Mouse (Mus musculus) heart, embryonic 16.5 days (tissue): ENCODE data around the gene Usp47. TPM values are rescaled to one million over a fixed set of nuclear protein-coding genes. Genes with fewer than 3 reads are reported as not detected.
"Not testable (repeated sequence)": the region's sequence is repeated elsewhere in the genome, so short reads cannot be mapped to it uniquely, and the experiment has no call there.

Source experiments
- ATAC-seq: fragments of 200-750 bp; cut with Nextera tagmentation; replicated peaks from 2 replicates; pipeline ENCODE4 v1.8.0; 2017; ENCODE audit warnings: moderate number of reproducible peaks; ENCODE audit not compliant: insufficient read depth, low FRiP score; ENCODE audit errors: extremely low read depth
- H3K27ac ChIP-seq: fragments of 300-500 bp; sonication (generic); 2 replicates; pipeline ENCODE4 v1.5.1; 2014; ENCODE audit warnings: mild to moderate bottlenecking, low read length, control low read depth, moderate library complexity
- H3K27me3 ChIP-seq: fragments of 300-500 bp; sonication (generic); 2 replicates; pipeline ENCODE4 v1.6.1; 2014; ENCODE audit warnings: low read length, mixed read lengths; ENCODE audit not compliant: control insufficient read depth, insufficient read depth
- H3K36me3 ChIP-seq: fragments of 300-500 bp; sonication (generic); 2 replicates; pipeline ENCODE4 v1.6.1; 2014; ENCODE audit not compliant: control insufficient read depth, insufficient read depth
- H3K4me1 ChIP-seq: fragments of 300-500 bp; sonication (generic); 2 replicates; pipeline ENCODE4 v1.6.1; 2014; ENCODE audit warnings: low read length, mixed read lengths; ENCODE audit not compliant: control insufficient read depth, insufficient read depth
- H3K4me2 ChIP-seq: fragments of 300-500 bp; sonication (generic); 2 replicates; pipeline ENCODE4 v1.6.1; 2014; ENCODE audit warnings: low read depth, mild to moderate bottlenecking, control low read depth, low read length
- H3K4me3 ChIP-seq: fragments of 300-500 bp; sonication (generic); 2 replicates; pipeline ENCODE4 v1.5.1; 2014; ENCODE audit warnings: mild to moderate bottlenecking, control low read depth, low read length
- H3K9ac ChIP-seq: fragments of 300-500 bp; sonication (generic); 2 replicates; pipeline ENCODE4 v1.6.1; 2014; ENCODE audit warnings: low read length, control low read depth
- H3K9me3 ChIP-seq: fragments of 300-500 bp; sonication (generic); replicated peaks from 2 replicates; pipeline ENCODE4 v1.6.1; 2016; ENCODE audit warnings: low read length; ENCODE audit not compliant: control insufficient read depth
- WGBS: fragments of 180-500 bp; shearing (Covaris S2); extraction: QIAGEN DNeasy Blood & Tissue Kit; methylation state at CpG from one replicate; pipeline ENCODE4 v1.1.7; 2014; 5-methylcytosine and 5-hydroxymethylcytosine counted together
- polyA plus RNA-seq: library from polyadenylated mRNA; unstranded; fragments of >200 nt; fragmentation: Nextera tagmentation; extraction: Ambion mirVana; gene quantifications from 2 replicates; pipeline ENCODE4 v1.2.1, GENCODE M21; 2015

Usp47 gene
- polyA plus RNA-seq, 1 experiment from 2014 or later, result 56.4 TPM

GRCm38 (mm10) chr7:112094923-112095322 lies 71.6 kb downstream of the Usp47 start:
- WGBS, result 92% methylated on average over 4 of the region's 4 CpGs
- not testable (repeated sequence) for H3K4me3 ChIP-seq
- H3K36me3 ChIP-seq, result peaks cover 52% of the 10 kb centered on the region

GRCm38 (mm10) chr7:112100887-112101286 lies 77.6 kb downstream of the Usp47 start:
- no peak overlapping the region for H3K27ac ChIP-seq
- H3K27me3 ChIP-seq, result no peaks in the 10 kb centered on the region
- no peak overlapping the region for H3K4me3 ChIP-seq
- no peak overlapping the region for H3K9ac ChIP-seq
- H3K36me3 ChIP-seq, result peaks cover 51% of the 10 kb centered on the region
- no peaks in the 10 kb centered on the region for H3K9me3 ChIP-seq
- no peak overlapping the region for H3K4me2 ChIP-seq
- H3K4me1 ChIP-seq, result no peaks in the 10 kb centered on the region
- no peak for ATAC-seq
- 95% methylated on average over 2 of the region's 2 CpGs for WGBS

More at GRCm38 (mm10) chr7:112094923-112095322, 71.6 kb downstream of the Usp47 start:
- not testable (repeated sequence) for H3K27ac ChIP-seq, H3K4me1 ChIP-seq, H3K9me3 ChIP-seq, H3K27me3 ChIP-seq, H3K9ac ChIP-seq, ATAC-seq, H3K4me2 ChIP-seq

DNA sequence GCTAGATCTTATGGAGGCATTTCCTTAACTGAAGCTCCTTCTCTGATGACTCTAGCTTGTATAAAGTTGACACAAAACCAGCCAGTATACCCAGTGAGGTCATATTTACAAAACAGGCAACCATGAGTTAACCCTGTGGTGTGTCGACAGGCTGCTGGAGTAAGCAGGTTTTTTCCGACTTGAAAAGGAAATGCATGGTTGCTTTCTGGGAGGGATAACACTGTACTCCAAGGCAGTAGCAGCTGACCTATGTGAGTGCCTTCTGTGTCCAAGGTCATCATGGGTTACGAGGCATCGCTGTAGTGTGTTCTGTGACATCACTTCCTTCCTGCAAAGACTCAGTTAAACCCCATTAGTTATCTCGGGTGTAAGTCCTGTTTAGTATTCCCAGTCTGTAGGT lies 79.6 kb downstream of the Usp47 start:
- Histone ChIP-seq H3K36me3 (peaks cover 58% of the 10 kb centered on the region), H3K9ac (no peak overlapping the region), H3K27me3 (no peaks in the 10 kb centered on the region), H3K27ac (no peak overlapping the region), H3K4me2 (no peak overlapping the region), H3K4me3 (no peak overlapping the region), H3K9me3 (no peaks in the 10 kb centered on the region), H3K4me1 (no peaks in the 10 kb centered on the region)
- 53% methylated on average over 5 of the region's 5 CpGs for WGBS
- ATAC-seq, result no peak

DNA sequence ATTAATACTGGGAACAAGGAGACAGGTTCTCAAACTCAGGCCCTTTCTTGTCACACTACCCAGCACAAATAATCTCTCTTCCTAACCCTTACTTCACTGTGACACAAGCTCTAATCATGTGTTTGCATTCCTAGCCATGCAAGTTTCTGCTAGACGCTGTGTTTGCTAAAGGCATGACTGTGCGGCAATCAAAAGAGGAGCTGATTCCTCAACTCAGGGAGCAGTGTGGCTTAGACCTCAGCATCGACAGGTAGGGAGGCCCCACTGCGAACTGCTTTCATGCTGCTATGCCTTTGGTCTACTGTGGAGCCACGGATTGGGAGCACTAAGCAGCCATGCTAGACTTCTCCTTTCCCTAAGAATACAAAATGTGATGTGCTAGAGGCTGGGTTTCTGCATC lies 80.5 kb downstream of the Usp47 start:
- H3K27me3 ChIP-seq, result no peaks in the 10 kb centered on the region
- peaks cover 59% of the 10 kb centered on the region for H3K36me3 ChIP-seq
- 82% methylated on average over 5 of the region's 5 CpGs for WGBS
- no peak for ATAC-seq
- H3K4me1 ChIP-seq, result no peaks in the 10 kb centered on the region
- H3K4me2 ChIP-seq, result no peak overlapping the region
- H3K4me3 ChIP-seq, result no peak overlapping the region
- no peak overlapping the region for H3K9ac ChIP-seq
- H3K27ac ChIP-seq, result no peak overlapping the region
- H3K9me3 ChIP-seq, result no peaks in the 10 kb centered on the region

DNA sequence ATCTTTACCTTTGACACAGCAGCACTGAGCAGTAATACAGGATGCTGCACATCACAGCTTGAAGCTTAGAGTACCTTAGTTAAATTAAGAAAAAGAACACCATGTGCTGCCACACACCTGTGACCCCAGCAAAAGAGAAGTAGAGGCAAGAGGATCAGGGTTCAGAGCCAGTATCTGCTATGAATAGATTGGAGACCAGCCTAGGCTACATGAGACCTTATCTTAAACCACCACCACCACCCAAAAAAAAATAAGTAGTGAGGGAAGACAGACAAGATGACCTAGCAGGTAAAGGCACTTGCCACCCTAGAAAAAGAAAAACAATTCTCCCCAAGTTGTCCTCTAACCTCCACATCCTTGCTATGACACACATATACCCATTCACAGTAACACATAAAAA lies 85.5 kb downstream of the Usp47 start:
- Histone ChIP-seq H3K9ac (no peak overlapping the region), H3K4me1 (no peaks in the 10 kb centered on the region), H3K27ac (no peak overlapping the region), H3K27me3 (no peaks in the 10 kb centered on the region), H3K4me3 (no peak overlapping the region), H3K9me3 (no peaks in the 10 kb centered on the region), H3K36me3 (peaks cover 54% of the 10 kb centered on the region), H3K4me2 (no peak overlapping the region)
- ATAC-seq, result no peak

DNA sequence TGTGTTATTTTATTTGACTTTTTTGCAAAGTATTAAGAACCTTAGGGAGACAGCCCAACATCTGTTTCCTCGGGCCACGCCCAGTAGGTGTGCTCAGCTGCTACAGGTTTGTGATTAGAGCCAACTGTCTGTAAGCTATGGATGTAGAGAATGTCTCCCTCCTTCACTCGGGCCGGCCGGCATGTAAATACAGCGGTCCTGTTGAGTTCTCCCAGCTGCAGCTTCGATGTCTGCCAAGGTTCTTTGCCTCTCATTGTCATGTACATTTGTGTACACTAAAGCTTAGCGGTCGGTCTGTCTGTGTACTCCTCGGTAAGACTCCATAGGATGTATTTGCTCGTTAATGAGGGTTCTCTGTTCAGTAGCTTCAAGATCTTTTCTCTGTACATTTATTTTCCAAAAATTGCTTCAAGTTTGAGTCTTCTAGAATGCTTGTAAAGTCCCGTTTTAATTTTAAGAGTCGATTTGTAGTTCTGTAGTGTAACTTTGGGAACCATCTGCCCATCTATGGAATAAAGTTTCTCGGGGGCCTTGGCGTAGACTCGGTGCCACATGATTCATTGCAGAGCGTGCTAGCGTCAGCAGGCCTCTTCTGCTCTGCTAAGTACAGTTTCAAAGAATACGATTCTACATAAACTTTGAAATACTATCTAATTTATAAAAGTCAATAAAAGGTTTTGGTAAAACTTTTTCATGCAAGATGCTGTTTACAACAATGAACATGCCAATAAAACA lies 87.5 kb downstream of the Usp47 start:
- H3K36me3 ChIP-seq, result peaks cover 39% of the 10 kb centered on the region

DNA sequence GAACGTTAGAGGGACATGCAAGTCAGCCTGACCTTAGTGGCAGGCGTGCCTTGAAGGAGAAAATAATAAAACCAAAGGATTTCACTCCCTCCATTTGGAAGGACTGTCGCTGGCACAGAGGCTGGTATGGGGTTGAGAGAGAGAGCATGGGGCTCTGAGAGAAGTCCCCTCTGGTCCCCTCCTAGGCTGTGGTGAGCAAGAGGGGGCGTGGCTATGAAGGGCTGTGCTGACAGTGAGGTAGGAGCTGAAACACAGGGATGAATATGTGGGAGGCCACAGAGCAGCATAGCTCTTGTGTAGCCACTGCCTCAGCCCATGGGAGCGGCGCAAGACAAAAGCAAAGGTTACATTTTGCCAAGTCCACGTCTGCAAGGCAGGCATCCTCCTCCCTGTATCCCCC lies 94.2 kb downstream of the Usp47 start:
- Histone ChIP-seq H3K27ac (no peak overlapping the region), H3K4me1 (peaks cover 3% of the 10 kb centered on the region), H3K9ac (no peak overlapping the region), H3K27me3 (no peaks in the 10 kb centered on the region), H3K9me3 (no peaks in the 10 kb centered on the region), H3K4me2 (no peak overlapping the region), H3K36me3 (no peaks in the 10 kb centered on the region), H3K4me3 (no peak overlapping the region)
- ATAC-seq, result no peak
- WGBS, result 82% methylated on average over 7 of the region's 7 CpGs

More for the DNA sequence above, 87.5 kb downstream of the Usp47 start:
- 87% methylated on average over 19 of the region's 19 CpGs for WGBS
- no peaks in the 10 kb centered on the region for H3K4me1 ChIP-seq
- no peaks in the 10 kb centered on the region for H3K27me3 ChIP-seq
- H3K4me2 ChIP-seq, result no peak overlapping the region
- no peak for ATAC-seq
- no peak overlapping the region for H3K4me3 ChIP-seq
- no peaks in the 10 kb centered on the region for H3K9me3 ChIP-seq
- H3K9ac ChIP-seq, result no peak overlapping the region
- no peak overlapping the region for H3K27ac ChIP-seq

GRCm38 (mm10) chr7:112118086-112118485 lies 94.8 kb downstream of the Usp47 start:
- ATAC-seq, result no peak
- 81% methylated on average over 7 of the region's 7 CpGs for WGBS
- no peaks in the 10 kb centered on the region for H3K36me3 ChIP-seq

GRCm38 (mm10) chr7:112119248-112119647 lies 95.9 kb downstream of the Usp47 start:
- Histone ChIP-seq H3K4me1 (peaks cover 3% of the 10 kb centered on the region), H3K4me3 (no peak overlapping the region), H3K27ac (no peak overlapping the region), H3K9ac (no peak overlapping the region), H3K27me3 (no peaks in the 10 kb centered on the region), H3K36me3 (no peaks in the 10 kb centered on the region), H3K4me2 (no peak overlapping the region), H3K9me3 (no peaks in the 10 kb centered on the region)
- no peak for ATAC-seq
- 80% methylated on average over 7 of the region's 7 CpGs for WGBS

More at GRCm38 (mm10) chr7:112118086-112118485, 94.8 kb downstream of the Usp47 start:
- no peak overlapping the region for H3K4me2 ChIP-seq
- no peaks in the 10 kb centered on the region for H3K9me3 ChIP-seq
- peaks cover 3% of the 10 kb centered on the region for H3K4me1 ChIP-seq
- no peak overlapping the region for H3K27ac ChIP-seq
- no peak overlapping the region for H3K4me3 ChIP-seq
- no peaks in the 10 kb centered on the region for H3K27me3 ChIP-seq
- H3K9ac ChIP-seq, result no peak overlapping the region
